Mouse (Mus musculus) intestine, embryonic 15.5 days (tissue): Measurements from ENCODE around the gene Fancl. TPM values are rescaled to one million over a fixed set of nuclear protein-coding genes. Genes with fewer than 3 reads are reported as not detected.
"Not testable (repeated sequence)": the region's sequence is repeated elsewhere in the genome, so short reads cannot be mapped to it uniquely, and the experiment has no call there.

Experiments used
- ATAC-seq: fragments of 200-750 bp; cut with Nextera tagmentation; 2 replicates; pipeline ENCODE4 v1.8.0; 2017; ENCODE audit warnings: moderate TSS enrichment, moderate library complexity
- H3K27ac ChIP-seq: fragments of 300-500 bp; sonication (generic); 2 replicates; pipeline ENCODE4 v1.5.1; 2015; ENCODE audit warnings: mild to moderate bottlenecking, inconsistent platforms
- H3K27me3 ChIP-seq: fragments of 300-500 bp; sonication (generic); replicated peaks from 2 replicates; pipeline ENCODE4 v1.6.1; 2015; ENCODE audit warnings: inconsistent platforms
- H3K36me3 ChIP-seq: fragments of 300-500 bp; sonication (generic); 2 replicates; pipeline ENCODE4 v1.6.1; 2015; ENCODE audit warnings: inconsistent platforms
- H3K4me1 ChIP-seq: fragments of 300-500 bp; sonication (generic); replicated peaks from 2 replicates; pipeline ENCODE4 v1.6.1; 2015; ENCODE audit warnings: inconsistent platforms
- H3K4me2 ChIP-seq: fragments of 300-500 bp; sonication (generic); replicated peaks from 2 replicates; pipeline ENCODE4 v1.6.1; 2015; ENCODE audit warnings: mild to moderate bottlenecking, inconsistent platforms
- H3K4me3 ChIP-seq: fragments of 300-500 bp; sonication (generic); replicated peaks from 2 replicates; pipeline ENCODE4 v1.5.1; 2015; ENCODE audit warnings: inconsistent platforms
- H3K9ac ChIP-seq: fragments of 300-500 bp; sonication (generic); 2 replicates; pipeline ENCODE4 v1.6.1; 2015; ENCODE audit warnings: inconsistent platforms
- H3K9me3 ChIP-seq: fragments of 300-500 bp; sonication (generic); 2 replicates; pipeline ENCODE4 v1.6.1; 2016; ENCODE audit warnings: inconsistent platforms
- WGBS: fragments of 180-500 bp; shearing (Covaris S2); methylation state at CpG from one replicate; pipeline ENCODE4 v1.1.7; 2015; 5-methylcytosine and 5-hydroxymethylcytosine counted together
- polyA plus RNA-seq: library from polyadenylated mRNA; unstranded; fragments of >200 nt; fragmentation: Nextera tagmentation; extraction: Ambion mirVana; gene quantifications from 2 replicates; pipeline ENCODE4 v1.2.1, GENCODE M21; 2015

Fancl gene
- polyA plus RNA-seq: 28.0 and 28.7 TPM in 2 replicates

- peak within 1 kb of the TSS; percentile 67 for H3K4me3 ChIP-seq
- no peaks in the 10 kb centered on the region for H3K36me3 ChIP-seq
- no peak for ATAC-seq
- WGBS: 98% methylated on average over 2 of the region's 2 CpGs
- H3K9me3 ChIP-seq: no peaks in the 10 kb centered on the region
- H3K4me2 ChIP-seq: peak within 1 kb of the TSS; percentile 67
- H3K27me3 ChIP-seq: no peaks in the 10 kb centered on the region
- peak within 1 kb of the TSS; percentile 90; the same call in 1 of the 2 replicates for H3K27ac ChIP-seq
- H3K4me1 ChIP-seq: no peaks in the 10 kb centered on the region
- peak within 1 kb of the TSS; percentile 87 for H3K9ac ChIP-seq
Measured at GRCm38 (mm10) chr11:26385971-26386370, at the start of gene Fancl. Gene Fancl, plus strand, starts transcription at chr11:26386135.

- H3K27me3 ChIP-seq: no peaks in the 10 kb centered on the region
- no peak overlapping the region for H3K27ac ChIP-seq
- H3K4me2 ChIP-seq: no peak overlapping the region
- 72% methylated on average over 3 of the region's 3 CpGs for WGBS
- H3K9me3 ChIP-seq: no peaks in the 10 kb centered on the region
- H3K36me3 ChIP-seq: no peaks in the 10 kb centered on the region
- no peaks in the 10 kb centered on the region for H3K4me1 ChIP-seq
- ATAC-seq: no peak
- H3K4me3 ChIP-seq: no peak overlapping the region
- H3K9ac ChIP-seq: no peak overlapping the region
Measured at GRCm38 (mm10) chr11:26336848-26337247, 49.1 kb upstream of the Fancl start.

GRCm38 (mm10) chr11:26370176-26370575, 15.8 kb upstream of the Fancl start:
- H3K4me3 ChIP-seq, H3K27me3 ChIP-seq, H3K9me3 ChIP-seq, ATAC-seq, H3K9ac ChIP-seq, H3K36me3 ChIP-seq, H3K4me1 ChIP-seq, H3K4me2 ChIP-seq, H3K27ac ChIP-seq: not testable (repeated sequence)
- WGBS: 78% methylated on average over 2 of the region's 2 CpGs

GRCm38 (mm10) chr11:26371980-26372379, 14.0 kb upstream of the Fancl start:
- H3K27me3 ChIP-seq, ATAC-seq, H3K9ac ChIP-seq, H3K4me3 ChIP-seq, H3K27ac ChIP-seq, H3K4me2 ChIP-seq, H3K9me3 ChIP-seq, H3K36me3 ChIP-seq, H3K4me1 ChIP-seq: not testable (repeated sequence)
- 16% methylated on average over 1 of the region's 1 CpGs for WGBS

- ATAC-seq: no peak
- WGBS: 74% methylated on average over 2 of the region's 2 CpGs
- H3K9me3 ChIP-seq: no peaks in the 10 kb centered on the region
- H3K27ac ChIP-seq: no peak overlapping the region
- H3K4me1 ChIP-seq: no peaks in the 10 kb centered on the region
- no peaks in the 10 kb centered on the region for H3K27me3 ChIP-seq
- no peak overlapping the region for H3K4me3 ChIP-seq
- no peak overlapping the region for H3K9ac ChIP-seq
- no peaks in the 10 kb centered on the region for H3K36me3 ChIP-seq
- H3K4me2 ChIP-seq: no peak overlapping the region
Measured at GRCm38 (mm10) chr11:26374132-26374531, 11.8 kb upstream of the Fancl start.

- H3K9me3 ChIP-seq: no peaks in the 10 kb centered on the region
- no peak for ATAC-seq
- H3K27ac ChIP-seq: no peak overlapping the region
- no peak overlapping the region for H3K9ac ChIP-seq
- H3K4me2 ChIP-seq: no peak overlapping the region
- H3K4me3 ChIP-seq: no peak overlapping the region
- no peaks in the 10 kb centered on the region for H3K27me3 ChIP-seq
- H3K36me3 ChIP-seq: no peaks in the 10 kb centered on the region
- no peaks in the 10 kb centered on the region for H3K4me1 ChIP-seq
- WGBS: 76% methylated on average over 2 of the region's 2 CpGs
Measured at GRCm38 (mm10) chr11:26378074-26378473, 7.9 kb upstream of the Fancl start.

GRCm38 (mm10) chr11:26381499-26381898, 4.4 kb upstream of the Fancl start:
- no peak for ATAC-seq
- Histone ChIP-seq H3K36me3 (no peaks in the 10 kb centered on the region), H3K4me3 (no peak overlapping the region), H3K27me3 (no peaks in the 10 kb centered on the region), H3K27ac (no peak overlapping the region), H3K4me2 (no peak overlapping the region), H3K4me1 (no peaks in the 10 kb centered on the region), H3K9me3 (no peaks in the 10 kb centered on the region), H3K9ac (no peak overlapping the region)
- WGBS: 76% methylated on average over 6 of the region's 6 CpGs

GRCm38 (mm10) chr11:26386678-26387077, 743 bp downstream of the Fancl start:
- Histone ChIP-seq H3K36me3 (no peaks in the 10 kb centered on the region), H3K4me2 (peak overlapping the region; percentile 67), H3K4me1 (no peaks in the 10 kb centered on the region), H3K9me3 (no peaks in the 10 kb centered on the region), H3K4me3 (peak overlapping the region; percentile 67), H3K27ac (peak overlapping the region; percentile 90; the same call in 1 of the 2 replicates), H3K9ac (peak overlapping the region; percentile 87), H3K27me3 (no peaks in the 10 kb centered on the region)
- WGBS: 47% methylated on average over 2 of the region's 2 CpGs
- ATAC-seq: peak; percentile 31

- no peaks in the 10 kb centered on the region for H3K36me3 ChIP-seq
- H3K9ac ChIP-seq: peak overlapping the region; percentile 87
- H3K4me3 ChIP-seq: peak overlapping the region; percentile 67
- WGBS: under 1% methylated on average over 42 of the region's 42 CpGs
- peak; percentile 100 for ATAC-seq
- peak overlapping the region; percentile 67 for H3K4me2 ChIP-seq
- H3K4me1 ChIP-seq: no peaks in the 10 kb centered on the region
- H3K9me3 ChIP-seq: no peaks in the 10 kb centered on the region
- no peaks in the 10 kb centered on the region for H3K27me3 ChIP-seq
- H3K27ac ChIP-seq: peak overlapping the region; percentile 90
Measured at GRCm38 (mm10) chr11:26387087-26387611, 1.2 kb downstream of the Fancl start.

GRCm38 (mm10) chr11:26395561-26395960, 9.6 kb downstream of the Fancl start:
- WGBS: 50% methylated on average over 3 of the region's 3 CpGs
- ATAC-seq: no peak
- H3K4me1 ChIP-seq: no peaks in the 10 kb centered on the region
- H3K4me3 ChIP-seq: no peak overlapping the region
- H3K27me3 ChIP-seq: no peaks in the 10 kb centered on the region
- no peaks in the 10 kb centered on the region for H3K36me3 ChIP-seq
- H3K27ac ChIP-seq: no peak overlapping the region
- no peak overlapping the region for H3K4me2 ChIP-seq
- no peak overlapping the region for H3K9ac ChIP-seq
- no peaks in the 10 kb centered on the region for H3K9me3 ChIP-seq

GRCm38 (mm10) chr11:26412972-26413371, 27.0 kb downstream of the Fancl start:
- H3K4me3 ChIP-seq: no peak overlapping the region
- H3K27ac ChIP-seq: no peak overlapping the region
- 93% methylated on average over 3 of the region's 3 CpGs for WGBS
- ATAC-seq: no peak
- H3K4me1 ChIP-seq: no peaks in the 10 kb centered on the region
- H3K27me3 ChIP-seq: no peaks in the 10 kb centered on the region
- no peak overlapping the region for H3K4me2 ChIP-seq
- H3K9me3 ChIP-seq: no peaks in the 10 kb centered on the region
- no peaks in the 10 kb centered on the region for H3K36me3 ChIP-seq
- H3K9ac ChIP-seq: no peak overlapping the region

GRCm38 (mm10) chr11:26421472-26421871, 35.5 kb downstream of the Fancl start:
- Histone ChIP-seq H3K4me1 (no peaks in the 10 kb centered on the region), H3K4me3 (no peak overlapping the region), H3K27me3 (no peaks in the 10 kb centered on the region), H3K4me2 (no peak overlapping the region), H3K27ac (no peak overlapping the region), H3K9me3 (no peaks in the 10 kb centered on the region), H3K36me3 (no peaks in the 10 kb centered on the region), H3K9ac (no peak overlapping the region)
- WGBS: 33% methylated on average over 2 of the region's 2 CpGs
- no peak for ATAC-seq

GRCm38 (mm10) chr11:26434229-26434628, 48.3 kb downstream of the Fancl start:
- H3K4me1 ChIP-seq: no peaks in the 10 kb centered on the region
- H3K4me3 ChIP-seq: no peak overlapping the region
- H3K9me3 ChIP-seq: no peaks in the 10 kb centered on the region
- H3K27ac ChIP-seq: no peak overlapping the region
- no peak for ATAC-seq
- H3K4me2 ChIP-seq: no peak overlapping the region
- H3K36me3 ChIP-seq: no peaks in the 10 kb centered on the region
- no peaks in the 10 kb centered on the region for H3K27me3 ChIP-seq
- no peak overlapping the region for H3K9ac ChIP-seq
